11 mouse cellular contexts compared by ENCODE assay signal in the genomic region with DNA sequence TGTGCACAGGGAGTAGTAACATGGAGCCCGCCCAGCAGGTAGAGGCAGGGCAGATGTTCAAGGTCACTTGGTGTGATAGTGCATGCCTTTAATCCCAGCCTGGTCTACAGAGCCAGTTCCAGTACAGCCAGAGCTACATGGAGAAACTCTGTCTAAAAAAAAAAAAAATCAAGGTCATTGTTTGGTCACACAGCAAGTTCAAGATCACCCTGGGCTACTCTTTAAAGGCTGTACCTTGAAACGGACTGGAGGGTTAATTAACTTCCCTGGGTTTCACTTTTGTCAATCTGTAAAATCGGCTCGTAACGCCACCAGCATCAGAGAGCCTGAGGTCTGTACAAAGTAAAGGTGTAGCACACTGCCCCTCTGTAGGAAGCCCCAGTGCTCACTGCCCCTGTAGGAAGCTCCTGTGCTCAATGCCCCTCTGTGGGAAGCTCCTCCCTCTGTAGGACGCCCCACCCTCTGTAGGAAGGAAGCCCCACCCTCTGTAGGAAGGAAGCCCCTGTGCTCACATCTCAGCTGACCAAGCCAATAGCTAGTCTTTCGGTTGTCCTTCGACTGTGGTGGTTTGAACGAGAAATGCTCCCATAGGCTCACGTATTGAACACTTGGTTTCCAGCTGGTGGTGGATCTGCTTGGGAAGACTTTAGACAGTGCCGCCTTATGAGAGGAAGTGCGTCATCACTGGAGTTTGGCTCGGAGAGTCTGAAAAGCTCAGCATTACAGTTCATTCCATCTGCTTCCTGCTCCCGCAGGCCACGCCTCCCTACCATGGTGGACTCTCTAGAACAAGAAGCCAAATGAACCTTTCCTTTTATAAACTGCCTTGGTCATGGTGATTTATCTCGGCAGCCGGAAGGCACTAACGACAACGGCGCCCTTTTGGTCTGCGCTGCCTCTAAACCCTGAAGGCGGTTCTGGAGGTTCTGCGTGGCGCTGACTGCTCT. TPM values are rescaled to one million over a fixed set of nuclear protein-coding genes. Genes with fewer than 3 reads are reported as not detected.
A peak's percentile ranks its signal among the peaks of the same experiment; 100 is the strongest.
DNase-seq lines count a peak whose midpoint lies in the region; ATAC-seq and TF ChIP-seq lines count a peak whose summit lies in the region.
"Had no signal": no experiment of that assay in that cellular context is flagged by ENCODE, and none has a peak within 500 bp of the region (broad histone marks: within the 10 kb centered on the region; RNA-seq: fewer than 3 reads in every experiment).

No protein-coding gene starts in this region.

- H3K4me2 ChIP-seq in heart, embryonic 15.5 days = peak overlapping the region; percentile 47
- H3K4me2 ChIP-seq in liver, embryonic 12.5 days = peak overlapping the region; percentile 12

- ATAC-seq in heart, embryonic 15.5 days (replicated peaks; ENCODE audit: insufficient number of reproducible peaks, insufficient read depth, low FRiP score, low read depth) = no peak; the same call in 1 of the 2 replicates
- peak; percentile 78 for ATAC-seq in common myeloid progenitor, adult 5-6 weeks (replicated peaks; ENCODE audit: low read depth, poor library complexity, severe bottlenecking)
- ATAC-seq in liver, embryonic 12.5 days = no peak

- TF ChIP-seq CTCF in heart, adult 2 months (IDR thresholded peaks at IDR 0.05) = no peak

- H3K9me3 ChIP-seq in heart, embryonic 15.5 days (replicated peaks) = no peaks in the 10 kb centered on the region
- no peaks in the 10 kb centered on the region for H3K9me3 ChIP-seq in liver, embryonic 12.5 days (replicated peaks)
- H3K9me3 ChIP-seq: G1E had no signal

- no peaks in the 10 kb centered on the region for H3K4me1 ChIP-seq in heart, embryonic 15.5 days (replicated peaks)
- H3K4me1 ChIP-seq in heart, adult 2 months (ENCODE audit: control insufficient read depth, insufficient read depth, low read length) = no peaks in the 10 kb centered on the region
- no peaks in the 10 kb centered on the region for H3K4me1 ChIP-seq in liver, embryonic 12.5 days

- no peak overlapping the region for H3K27ac ChIP-seq in heart, embryonic 15.5 days
- H3K27ac ChIP-seq in heart, adult 2 months = no peak overlapping the region
- no peak overlapping the region for H3K27ac ChIP-seq in liver, embryonic 12.5 days

- no peaks in the 10 kb centered on the region for H3K36me3 ChIP-seq in heart, embryonic 15.5 days
- H3K36me3 ChIP-seq in heart, adult 2 months (ENCODE audit: control insufficient read depth, insufficient read depth, low read length) = no peaks in the 10 kb centered on the region
- H3K36me3 ChIP-seq in liver, embryonic 12.5 days = no peaks in the 10 kb centered on the region
- H3K36me3 ChIP-seq: G1E had no signal

- H3K79me2 ChIP-seq in heart, adult 2 months (replicated peaks; ENCODE audit: control insufficient read depth, insufficient read depth, low read length) = no peaks in the 10 kb centered on the region

- no peaks in the 10 kb centered on the region for H3K27me3 ChIP-seq in heart, embryonic 15.5 days
- H3K27me3 ChIP-seq in heart, adult 2 months (ENCODE audit: control insufficient read depth, insufficient read depth, low read length) = no peaks in the 10 kb centered on the region
- no peaks in the 10 kb centered on the region for H3K27me3 ChIP-seq in liver, embryonic 12.5 days (replicated peaks)

- no peak for DNase-seq in heart, adult 2 months
- peak; percentile 64 for DNase-seq in CD4-positive, CD25-positive, alpha-beta regulatory T cell, adult 2 months (ENCODE audit: low read depth, low spot score)
- DNase-seq in layer of hippocampus, postnatal 25 days (ENCODE audit: extremely low spot score in 1 of 2, low spot score in 1 of 2) = no peak
- no peak for DNase-seq in thymus, postnatal 10 days (ENCODE audit: low spot score in 2 of 2)
- DNase-seq in urinary bladder, adult 2 months (ENCODE audit: low spot score) = no peak
- DNase-seq: cerebellum, adult 18-20 months; heart, postnatal 36 days had no signal

- no peak for TF ChIP-seq POLR2A in heart, adult 2 months (IDR thresholded peaks at IDR 0.05; ENCODE audit: insufficient read depth, low read depth, low read length)

- TF ChIP-seq EP300 in heart, adult 2 months (IDR thresholded peaks at IDR 0.05; ENCODE audit: insufficient read depth, low read depth, low read length) = no peak

- peak overlapping the region; percentile 22 for H3K4me3 ChIP-seq in heart, embryonic 15.5 days
- H3K4me3 ChIP-seq in heart, adult 2 months = no peak overlapping the region
- no peak overlapping the region for H3K4me3 ChIP-seq in liver, embryonic 12.5 days

- intact Hi-C loops in heart, adult 2 months (cut with DNase I) = no loop called here

- H3K9ac ChIP-seq in heart, embryonic 15.5 days = no peak overlapping the region
- no peak overlapping the region for H3K9ac ChIP-seq in heart, adult 2 months (ENCODE audit: low read depth, low read length)
- no peak overlapping the region for H3K9ac ChIP-seq in liver, embryonic 12.5 days

- 55% methylated on average over 24 of the region's 24 CpGs for WGBS in heart, embryonic 15.5 days
- 63% methylated on average over 24 of the region's 24 CpGs for WGBS in heart, adult 2 months
- WGBS in liver, embryonic 12.5 days (ENCODE audit: insufficient replicate concordance) = 58% methylated on average over 24 of the region's 24 CpGs

RNA-seq across cellular contexts. Expression of gene Sim2, which starts 18.7 kb away (rescaled TPM):
- 0.05 and 0.67 TPM in 2 replicates for polyA plus RNA-seq in heart, embryonic 15.5 days (2015; fragmentation: Nextera tagmentation; extraction: Ambion mirVana)
- total RNA-seq in heart, adult 2 months (2021) = not detected
- polyA plus RNA-seq in heart, adult 2 months (2012; rRNA removed) = 0.12 TPM in 1 of 2 replicates, not detected in the other
- total RNA-seq in common myeloid progenitor, adult 5-6 weeks (2017) = not detected in 2 replicates
- polyA plus RNA-seq in liver, embryonic 12.5 days (2016; fragmentation: Nextera tagmentation; extraction: Ambion mirVana) = not detected in 2 replicates
- total RNA-seq in layer of hippocampus, postnatal 25 days (2021) = under 1 TPM; 0.20 to 0.23 TPM
- not detected in 2 replicates for polyA plus RNA-seq in urinary bladder, adult 2 months (2012; rRNA removed)
- total RNA-seq: G1E; heart, postnatal 36 days had no signal
- polyA plus RNA-seq: G1E had no signal

RNA-seq across cellular contexts. Expression of gene Cldn14, which starts 57.4 kb away (rescaled TPM):
- not detected in 2 replicates for polyA plus RNA-seq in heart, embryonic 15.5 days (2015; fragmentation: Nextera tagmentation; extraction: Ambion mirVana)
- not detected for total RNA-seq in heart, adult 2 months (2021)
- polyA plus RNA-seq in heart, adult 2 months (2012; rRNA removed) = not detected in 2 replicates
- total RNA-seq in common myeloid progenitor, adult 5-6 weeks (2017) = not detected in 2 replicates
- polyA plus RNA-seq in liver, embryonic 12.5 days (2016; fragmentation: Nextera tagmentation; extraction: Ambion mirVana) = 0.19 and 0.30 TPM in 2 replicates
- 1 to 10 TPM; 3.0 to 4.2 TPM for total RNA-seq in layer of hippocampus, postnatal 25 days (2021)
- polyA plus RNA-seq in urinary bladder, adult 2 months (2012; rRNA removed) = not detected in 2 replicates
- total RNA-seq: G1E; heart, postnatal 36 days had no signal
- polyA plus RNA-seq: G1E had no signal
